Mouse (Mus musculus): ENCODE measurements around the gene Tarm1. TPM values are rescaled to one million over a fixed set of nuclear protein-coding genes. Genes with fewer than 3 reads are reported as not detected.

Gene Tarm1
- polyA plus RNA-seq (2012; ENCODE audit: low replicate concordance), result 0.16 TPM in 1 of 2 replicates, not detected in the other

DNA sequence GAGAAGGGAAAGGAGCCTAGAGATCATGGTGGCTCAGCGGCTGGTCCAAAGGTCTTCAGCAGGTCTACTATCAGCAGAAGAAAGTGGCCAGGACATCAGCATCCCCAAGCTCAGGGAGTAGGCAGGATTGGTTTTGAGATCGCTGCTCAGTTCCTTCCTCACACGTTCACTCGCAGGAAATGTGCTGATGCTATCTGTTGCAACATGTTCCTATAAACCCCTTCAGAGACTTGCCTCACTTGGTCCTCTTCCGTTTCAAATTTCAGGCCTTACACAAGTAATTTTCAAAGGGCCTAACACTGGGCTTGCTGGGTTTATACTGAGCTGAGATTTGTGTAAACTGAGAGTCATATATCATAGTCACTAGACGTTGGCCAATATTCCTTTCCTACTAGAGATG lies at the start of gene Tarm1:
Gene Tarm1, minus strand, starts transcription at position 186 of the 400 bp plus-strand sequence.

Other genes with a start within 250 kb of the Tarm1 start
- gene Myadm, start 213.5 kb downstream of the Tarm1 start, polyA plus RNA-seq (2012; ENCODE audit: low replicate concordance), result 2.6 and 6.5 TPM in 2 replicates
- gene Prkcg, start 213.4 kb downstream of the Tarm1 start, polyA plus RNA-seq (2012; ENCODE audit: low replicate concordance), result 0.71 and 1.8 TPM in 2 replicates
- 0.23 and 0.54 TPM in 2 replicates for gene Cacng7, start 169.7 kb downstream of the Tarm1 start, polyA plus RNA-seq (2012; ENCODE audit: low replicate concordance)
- 0.72 and 4.0 TPM in 2 replicates for gene Cacng8, start 111.9 kb downstream of the Tarm1 start, polyA plus RNA-seq (2012; ENCODE audit: low replicate concordance)
- not detected in 2 replicates for gene Cacng6, start 78.4 kb downstream of the Tarm1 start, polyA plus RNA-seq (2012; ENCODE audit: low replicate concordance)
- gene Oscar, start 113.5 kb upstream of the Tarm1 start, polyA plus RNA-seq (2012; ENCODE audit: low replicate concordance), result not detected in 2 replicates
- gene Ndufa3, start 114.7 kb upstream of the Tarm1 start, polyA plus RNA-seq (2012; ENCODE audit: low replicate concordance), result 12.9 and 15.1 TPM in 2 replicates
- 13.0 and 25.9 TPM in 2 replicates for gene Tfpt, start 127.3 kb upstream of the Tarm1 start, polyA plus RNA-seq (2012; ENCODE audit: low replicate concordance)
- 20.0 and 28.6 TPM in 2 replicates for gene Prpf31, start 127.4 kb upstream of the Tarm1 start, polyA plus RNA-seq (2012; ENCODE audit: low replicate concordance)
- gene Cnot3, start 142.6 kb upstream of the Tarm1 start, polyA plus RNA-seq (2012; ENCODE audit: low replicate concordance), result 465 and 678 TPM in 2 replicates
- 6.2 and 6.4 TPM in 2 replicates for gene Leng1, start 163.2 kb upstream of the Tarm1 start, polyA plus RNA-seq (2012; ENCODE audit: low replicate concordance)
- gene Tmc4, start 174.9 kb upstream of the Tarm1 start, polyA plus RNA-seq (2012; ENCODE audit: low replicate concordance), result 1.4 and 4.6 TPM in 2 replicates
- 18.8 and 66.6 TPM in 2 replicates for gene Tsen34, start 190.2 kb upstream of the Tarm1 start, polyA plus RNA-seq (2012; ENCODE audit: low replicate concordance)
- 81.3 and 120 TPM in 2 replicates for gene Mboat7, start 190.9 kb upstream of the Tarm1 start, polyA plus RNA-seq (2012; ENCODE audit: low replicate concordance)
- gene Rps9, start 201.4 kb upstream of the Tarm1 start, polyA plus RNA-seq (2012; ENCODE audit: low replicate concordance), result 67.0 and 502 TPM in 2 replicates
- 4.9 and 6.1 TPM in 2 replicates for gene Pirb, start 217.8 kb upstream of the Tarm1 start, polyA plus RNA-seq (2012; ENCODE audit: low replicate concordance)

All from leukemia stem cell, adult 10-12 weeks (primary cell).